Mouse (Mus musculus) adrenal gland (tissue): ENCODE measurements around the gene Sun5.
"Not testable (repeated sequence)": the region's sequence is repeated elsewhere in the genome, so short reads cannot be mapped to it uniquely, and the experiment has no call there.

Experiments
- intact Hi-C: fragments of 180-260 bp; cut with DNase I; formaldehyde crosslinking; loops from one replicate; pipeline ENCODE4 v1.15.1; 2025
- long read RNA-seq, 2 experiments: library from polyadenylated mRNA; unstranded; transcript quantifications; one replicate each; pipeline ENCODE4 v2.0.0; 2020; ENCODE audit warnings: borderline replicate concordance in 1 of 2; ENCODE audit not compliant: insufficient replicate concordance in 1 of 2

Gene Sun5
- long read RNA-seq, experiment 1: 0 reads
- long read RNA-seq, experiment 2: 0 reads

GRCm38 (mm10) chr2:153870984-153871383, at the start of gene Sun5:
Gene Sun5, minus strand, starts transcription at chr2:153871084.
- intact Hi-C loops: no loop called here

GRCm38 (mm10) chr2:153917930-153918329, 47.0 kb upstream of the Sun5 start, which contains the start of gene Bpifb3:
Gene Bpifb3, plus strand, starts transcription at chr2:153918230.
- intact Hi-C loops: loop anchor here (5.0 kb wide), 1 partner anchor 51 kb away; no protein-coding TSS in a partner anchor

- intact Hi-C loops: no loop called here
Observed at GRCm38 (mm10) chr2:153914151-153914550, 43.3 kb upstream of the Sun5 start.

- intact Hi-C loops: no loop called here
Observed at GRCm38 (mm10) chr2:153906626-153907025, 35.7 kb upstream of the Sun5 start.

GRCm38 (mm10) chr2:153902726-153903125, 31.8 kb upstream of the Sun5 start:
- intact Hi-C loops: no loop called here

- intact Hi-C loops: no loop called here
Observed at GRCm38 (mm10) chr2:153900088-153900487, 29.2 kb upstream of the Sun5 start, which contains the start of gene Bpifb6. Gene Bpifb6, plus strand, starts transcription at chr2:153900388.

- intact Hi-C loops: no loop called here
Observed at GRCm38 (mm10) chr2:153899111-153899510, 28.2 kb upstream of the Sun5 start.

GRCm38 (mm10) chr2:153874745-153875144, 3.9 kb upstream of the Sun5 start, which contains the start of gene Bpifb2:
Gene Bpifb2, plus strand, starts transcription at chr2:153875045.
- intact Hi-C loops: no loop called here

GRCm38 (mm10) chr2:153861960-153862359, 8.9 kb downstream of the Sun5 start:
- intact Hi-C loops: no loop called here

GRCm38 (mm10) chr2:153860715-153861114, 10.2 kb downstream of the Sun5 start:
- intact Hi-C loops: no loop called here

GRCm38 (mm10) chr2:153860315-153860714, 10.6 kb downstream of the Sun5 start:
- intact Hi-C loops: no loop called here

- intact Hi-C loops: no loop called here
Observed at GRCm38 (mm10) chr2:153859581-153859980, 11.3 kb downstream of the Sun5 start.

- intact Hi-C loops: loop anchor here (2.0 kb wide), 1 partner anchor 45 kb away; no protein-coding TSS in a partner anchor
Observed at GRCm38 (mm10) chr2:153853544-153853943, 17.3 kb downstream of the Sun5 start.

GRCm38 (mm10) chr2:153851030-153851360, 19.9 kb downstream of the Sun5 start:
- intact Hi-C loops: no loop called here

GRCm38 (mm10) chr2:153850351-153851029, 20.4 kb downstream of the Sun5 start:
- intact Hi-C loops: no loop called here

GRCm38 (mm10) chr2:153848389-153848788, 22.5 kb downstream of the Sun5 start:
- intact Hi-C loops: no loop called here

- intact Hi-C loops: no loop called here
Observed at GRCm38 (mm10) chr2:153842854-153843253, 28.0 kb downstream of the Sun5 start.

GRCm38 (mm10) chr2:153833291-153833690, 37.6 kb downstream of the Sun5 start:
- intact Hi-C loops: no loop called here

GRCm38 (mm10) chr2:153828704-153829103, 42.2 kb downstream of the Sun5 start:
- intact Hi-C loops: no loop called here

GRCm38 (mm10) chr2:153827171-153827830, 43.6 kb downstream of the Sun5 start:
- intact Hi-C loops: no loop called here

GRCm38 (mm10) chr2:153825900-153826299, 45.0 kb downstream of the Sun5 start:
- intact Hi-C loops: not testable (repeated sequence)

GRCm38 (mm10) chr2:153824593-153824992, 46.3 kb downstream of the Sun5 start:
- intact Hi-C loops: no loop called here
